Mouse (Mus musculus): ENCODE measurements around the gene Gpank1.

DNA sequence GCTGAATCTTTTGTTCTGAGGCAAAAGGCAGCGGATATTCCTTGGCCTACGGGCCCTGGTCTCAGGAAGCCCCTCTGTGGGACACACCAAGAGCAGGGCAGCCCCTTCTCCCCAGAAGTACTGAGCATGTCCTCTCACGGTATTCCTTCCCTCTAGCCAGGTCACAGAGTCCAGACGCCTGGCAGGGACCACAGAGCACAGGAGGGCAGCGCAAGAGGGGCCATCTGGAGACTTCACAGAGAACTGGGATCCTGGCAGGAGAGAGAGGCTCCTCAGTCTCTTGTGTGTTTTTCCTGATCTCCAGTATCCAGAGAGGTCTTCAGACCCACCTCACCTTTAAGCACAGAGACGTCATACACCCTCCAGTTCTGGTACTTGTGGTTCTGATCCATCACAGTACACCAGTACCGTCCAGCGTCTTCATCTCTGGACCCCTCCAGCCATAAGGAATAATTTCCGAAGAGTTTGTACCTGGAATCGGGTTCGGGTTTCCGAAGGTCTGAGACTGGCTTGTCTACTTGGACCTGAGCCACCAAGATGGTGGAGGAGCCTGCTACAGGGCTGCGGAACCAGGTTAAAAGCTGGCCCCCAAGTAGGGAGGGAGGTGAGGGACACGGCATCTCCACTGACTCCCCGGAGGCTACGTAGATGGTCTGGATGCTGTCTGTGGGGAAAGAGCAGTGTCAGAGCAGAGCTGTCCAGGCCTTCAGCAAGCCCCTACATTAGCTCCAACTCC is 38.2 kb upstream of the Gpank1 start:
- TF ChIP-seq CTCF (IDR thresholded peaks at IDR 0.05; ENCODE audit: low read depth) (no peak), EP300 (IDR thresholded peaks at IDR 0.05; ENCODE audit: low read depth) (no peak)

Data from heart, postnatal 0 days (tissue).